Mouse (Mus musculus): ENCODE measurements around the gene Adgrf3. TPM values are rescaled to one million over a fixed set of nuclear protein-coding genes. Genes with fewer than 3 reads are reported as not detected.

Adgrf3 gene
- 0.24 TPM for polyA plus RNA-seq (2017; shearing (Covaris generic))

DNA sequence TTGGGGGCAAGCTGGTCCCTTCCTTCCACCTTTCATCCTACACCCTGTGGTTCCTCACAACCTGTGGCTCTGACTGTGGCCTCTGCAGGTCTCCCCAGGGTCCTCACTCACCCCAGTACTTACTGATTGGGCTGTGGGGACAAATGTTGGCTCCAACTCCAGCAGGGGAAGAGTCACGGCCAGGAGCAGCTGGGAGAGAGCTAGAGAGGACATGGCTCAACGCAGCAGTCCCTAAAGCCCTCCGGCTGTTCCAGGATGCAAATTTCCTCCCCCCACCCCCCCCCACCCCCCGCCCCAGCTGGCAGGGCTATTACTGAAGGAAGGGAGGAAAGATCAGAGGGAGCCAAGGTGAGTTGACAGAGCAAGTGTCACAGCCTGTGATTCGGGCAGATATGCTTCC is at the start of gene Adgrf3:
Gene Adgrf3 (minus strand): TSS at position 230 of the 400 bp plus-strand sequence.

DNA sequence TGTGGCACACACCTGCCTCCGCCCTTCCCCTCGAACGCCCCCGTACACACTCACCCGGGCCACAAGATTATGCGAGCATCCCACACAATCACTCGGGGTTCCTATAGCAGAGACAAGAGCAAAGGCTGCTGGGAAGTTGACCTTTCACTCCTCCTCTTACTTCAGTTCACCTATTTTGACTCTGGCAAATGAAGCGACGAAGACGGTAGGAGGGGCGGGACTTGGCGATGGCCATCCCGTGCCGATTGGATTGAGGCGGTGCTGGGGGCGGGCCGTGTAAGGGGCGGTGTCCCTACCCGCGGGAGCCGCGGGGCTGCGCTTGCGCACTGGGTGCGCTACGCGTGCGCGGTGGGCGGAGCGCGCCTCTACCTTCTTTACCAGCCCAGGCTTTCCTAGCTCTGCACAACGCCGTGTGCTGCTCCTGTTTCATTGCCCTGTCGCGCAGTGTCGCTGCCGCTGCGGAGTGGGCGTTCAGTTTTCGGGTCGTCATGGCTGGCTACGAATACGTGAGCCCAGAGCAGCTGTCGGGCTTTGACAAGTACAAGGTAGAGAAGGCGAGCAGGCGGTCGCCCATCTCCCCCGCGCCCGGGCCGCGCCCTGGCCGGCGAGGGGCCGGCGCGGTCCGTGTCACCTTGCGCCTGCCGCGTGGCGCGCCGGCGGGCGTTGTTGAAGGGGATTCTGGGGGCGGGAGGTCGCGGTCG is 26.9 kb upstream of the Adgrf3 start, which contains the start of gene Selenoi:
Gene Selenoi (plus strand): TSS at position 311 of the 701 bp plus-strand sequence.

DNA sequence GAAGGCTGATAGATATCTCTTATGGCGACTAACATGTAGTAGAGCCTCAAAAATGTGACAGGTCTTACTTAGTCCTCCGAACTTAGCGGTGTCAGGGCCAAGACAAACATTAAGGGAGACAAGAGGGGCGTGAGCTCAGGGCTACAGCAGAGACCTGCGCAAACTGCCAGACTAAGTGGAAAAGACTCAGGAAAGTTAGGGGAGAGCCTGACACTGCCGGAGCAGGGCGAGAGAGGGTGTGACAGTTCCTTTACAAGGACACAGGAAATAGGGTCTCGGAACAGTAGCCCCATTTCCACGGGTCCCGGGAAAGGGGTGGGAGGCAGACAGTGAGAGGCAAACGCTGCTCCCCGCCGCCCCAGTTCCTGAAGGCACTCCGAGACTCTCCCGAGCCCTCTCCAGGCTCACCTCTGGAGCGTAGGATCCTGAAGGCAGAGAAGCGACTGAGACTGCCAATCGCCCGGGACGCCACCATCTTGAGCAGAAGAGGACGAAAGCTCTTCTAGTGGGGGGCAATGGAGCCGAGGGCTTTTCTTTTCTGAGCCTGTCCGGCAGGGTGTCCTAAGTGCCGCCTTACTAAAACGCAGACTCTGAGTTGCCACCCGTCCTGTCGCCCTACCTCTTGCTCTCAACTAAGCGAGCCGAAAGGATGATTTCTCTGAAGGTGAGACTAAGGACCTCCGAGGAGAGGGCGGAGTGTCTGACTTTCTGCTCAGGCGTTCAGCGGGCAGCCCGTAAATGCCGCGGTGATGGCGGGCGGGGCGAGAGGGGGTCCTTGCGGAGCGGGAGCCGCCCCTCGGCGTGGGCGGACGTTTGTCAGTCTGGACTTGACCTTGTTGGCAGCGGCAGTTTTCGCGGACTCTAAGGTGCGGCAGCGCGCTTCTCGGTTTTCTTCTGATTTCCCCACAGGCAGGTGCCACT is 50.8 kb downstream of the Adgrf3 start, which contains the start of the genes Hadha and Hadhb:
Gene Hadha (minus strand): TSS at position 689 of the 921 bp plus-strand sequence.
Gene Hadhb (plus strand): TSS at position 775 of the 921 bp plus-strand sequence.

Other genes with a start within 250 kb of the Adgrf3 start
- 0.29 TPM for gene Il6, start 192.6 kb downstream of the Adgrf3 start, polyA plus RNA-seq (2017; shearing (Covaris generic))
- gene Tyms, start 132.1 kb downstream of the Adgrf3 start, polyA plus RNA-seq (2017; shearing (Covaris generic)), result 60.9 TPM
- not detected for gene Garem2, start 100.6 kb downstream of the Adgrf3 start, polyA plus RNA-seq (2017; shearing (Covaris generic))
- not detected for gene 3110082J24Rik, start 99.6 kb downstream of the Adgrf3 start, polyA plus RNA-seq (2017; shearing (Covaris generic))
- 114 TPM for gene Hadha, start 50.6 kb downstream of the Adgrf3 start, polyA plus RNA-seq (2017; shearing (Covaris generic))
- 207 TPM for gene Hadhb, start 50.5 kb downstream of the Adgrf3 start, polyA plus RNA-seq (2017; shearing (Covaris generic))
- 22.4 TPM for gene Selenoi, start 26.9 kb upstream of the Adgrf3 start, polyA plus RNA-seq (2017; shearing (Covaris generic))
- gene Drc1, start 75.7 kb upstream of the Adgrf3 start, polyA plus RNA-seq (2017; shearing (Covaris generic)), result 4.5 TPM